Mouse (Mus musculus): Measurements from ENCODE around the gene Slc6a6.

Slc6a6 gene

GRCm38 (mm10) chr6:91700823-91701621 is 17.2 kb downstream of the Slc6a6 start:
- DNase-seq (ENCODE audit: low spot score in 2 of 2), result no peak

GRCm38 (mm10) chr6:91703459-91703858 is 19.6 kb downstream of the Slc6a6 start:
- no peak for DNase-seq (ENCODE audit: low spot score in 2 of 2)

- no peak for DNase-seq (ENCODE audit: low spot score in 2 of 2)
These were observed 20.6 kb downstream of the Slc6a6 start for GRCm38 (mm10) chr6:91704446-91704845.

- DNase-seq (ENCODE audit: low spot score in 2 of 2), result no peak
These were observed 21.8 kb downstream of the Slc6a6 start for GRCm38 (mm10) chr6:91705651-91706050.

GRCm38 (mm10) chr6:91706072-91706776 is 22.4 kb downstream of the Slc6a6 start:
- no peak for DNase-seq (ENCODE audit: low spot score in 2 of 2)

GRCm38 (mm10) chr6:91707276-91707885 is 23.5 kb downstream of the Slc6a6 start:
- no peak for DNase-seq (ENCODE audit: low spot score in 2 of 2)

- no peak for DNase-seq (ENCODE audit: low spot score in 2 of 2)
These were observed 24.2 kb downstream of the Slc6a6 start for GRCm38 (mm10) chr6:91707886-91708564.

- DNase-seq (ENCODE audit: low spot score in 2 of 2), result no peak
These were observed 25.1 kb downstream of the Slc6a6 start for GRCm38 (mm10) chr6:91708919-91709318.

- no peak for DNase-seq (ENCODE audit: low spot score in 2 of 2)
These were observed 26.6 kb downstream of the Slc6a6 start for GRCm38 (mm10) chr6:91710345-91710930.

GRCm38 (mm10) chr6:91712097-91712854 is 28.4 kb downstream of the Slc6a6 start:
- no peak for DNase-seq (ENCODE audit: low spot score in 2 of 2)

GRCm38 (mm10) chr6:91712855-91713331 is 29.0 kb downstream of the Slc6a6 start:
- DNase-seq (ENCODE audit: low spot score in 2 of 2), result no peak

GRCm38 (mm10) chr6:91713370-91713896 is 29.6 kb downstream of the Slc6a6 start:
- no peak for DNase-seq (ENCODE audit: low spot score in 2 of 2)

- DNase-seq (ENCODE audit: low spot score in 2 of 2), result no peak
These were observed 31.2 kb downstream of the Slc6a6 start for GRCm38 (mm10) chr6:91715023-91715422.

- DNase-seq (ENCODE audit: low spot score in 2 of 2), result no peak
These were observed 32.3 kb downstream of the Slc6a6 start for GRCm38 (mm10) chr6:91715988-91716810.

GRCm38 (mm10) chr6:91718067-91718466 is 34.2 kb downstream of the Slc6a6 start:
- DNase-seq (ENCODE audit: low spot score in 2 of 2), result no peak

- no peak for DNase-seq (ENCODE audit: low spot score in 2 of 2)
These were observed 34.8 kb downstream of the Slc6a6 start for GRCm38 (mm10) chr6:91718603-91719002.

GRCm38 (mm10) chr6:91719042-91719747 is 35.3 kb downstream of the Slc6a6 start:
- no peak for DNase-seq (ENCODE audit: low spot score in 2 of 2)

- no peak for DNase-seq (ENCODE audit: low spot score in 2 of 2)
These were observed 36.1 kb downstream of the Slc6a6 start for GRCm38 (mm10) chr6:91719865-91720533.
